Mouse (Mus musculus) CD4-positive, CD25-positive, alpha-beta regulatory T cell, adult 4 months (primary cell): ENCODE measurements around the gene Ms4a18. TPM values are rescaled to one million over a fixed set of nuclear protein-coding genes. Genes with fewer than 3 reads are reported as not detected.

Experiments
- polyA plus RNA-seq, 2 experiments: library from polyadenylated mRNA; unstranded; fragments of 100-300 nt; shearing (Covaris generic); gene quantifications; one replicate each; pipeline ENCODE4 v1.2.1; 2017

Gene Ms4a18
- polyA plus RNA-seq, 2 experiments from 2014 or later = not detected

Other genes starting within 250 kb of the Ms4a18 start
- 100 to 1,000 TPM; 464 to 904 TPM for gene Cd6, start 188.0 kb downstream of the Ms4a18 start, polyA plus RNA-seq
- 1 to 10 TPM; 2.0 to 4.2 TPM for gene Slc15a3, start 178.3 kb downstream of the Ms4a18 start, polyA plus RNA-seq
- under 1 TPM in 1 of 2 experiments, not detected in 1; 0.39 TPM for gene Tmem132a, start 148.1 kb downstream of the Ms4a18 start, polyA plus RNA-seq
- 10 to 100 TPM; 57.5 to 82.3 TPM for gene Tmem109, start 136.0 kb downstream of the Ms4a18 start, polyA plus RNA-seq
- 10 to 100 TPM; 10.4 to 24.8 TPM for gene Prpf19, start 122.8 kb downstream of the Ms4a18 start, polyA plus RNA-seq
- gene Zp1, start 97.4 kb downstream of the Ms4a18 start, polyA plus RNA-seq = not detected
- not detected for gene Ptgdr2, start 80.9 kb downstream of the Ms4a18 start, polyA plus RNA-seq
- 10 to 100 TPM in 1 of 2 experiments, 1 to 10 TPM in 1; 8.8 to 11.7 TPM for gene Ccdc86, start 68.8 kb downstream of the Ms4a18 start, polyA plus RNA-seq
- gene Ms4a10, start 43.4 kb downstream of the Ms4a18 start, polyA plus RNA-seq = not detected
- gene Ms4a15, start 24.8 kb downstream of the Ms4a18 start, polyA plus RNA-seq = under 1 TPM in 1 of 2 experiments, not detected in 1; 0.31 TPM
- gene Ms4a8a, start 63.1 kb upstream of the Ms4a18 start, polyA plus RNA-seq = not detected
- gene 1700017D01Rik, start 112.8 kb upstream of the Ms4a18 start, polyA plus RNA-seq = not detected
- not detected for gene 1700025F22Rik, start 147.3 kb upstream of the Ms4a18 start, polyA plus RNA-seq
- not detected for gene Ms4a13, start 178.7 kb upstream of the Ms4a18 start, polyA plus RNA-seq
- not detected for gene Ms4a12, start 214.4 kb upstream of the Ms4a18 start, polyA plus RNA-seq
- gene Ms4a1, start 248.2 kb upstream of the Ms4a18 start, polyA plus RNA-seq = 10 to 100 TPM in 1 of 2 experiments, under 1 TPM in 1; 0.12 to 21.1 TPM